Mouse (Mus musculus): ENCODE results near the gene Rpl36a-ps1.
"Not testable (repeated sequence)": the region's sequence is repeated elsewhere in the genome, so short reads cannot be mapped to it uniquely, and the experiment has no call there.

Gene Rpl36a-ps1

GRCm38 (mm10) chr14:98994218-98994617 is at the start of gene Rpl36a-ps1:
Gene Rpl36a-ps1 (minus strand): TSS chr14:98994318.
- DNase-seq (ENCODE audit: low spot score in 2 of 2) = no peak

- DNase-seq (ENCODE audit: low spot score in 2 of 2) = no peak
Observed at GRCm38 (mm10) chr14:99043499-99043898, 49.4 kb upstream of the Rpl36a-ps1 start.

- DNase-seq (ENCODE audit: low spot score in 2 of 2) = no peak
Observed at GRCm38 (mm10) chr14:99041416-99041815, 47.3 kb upstream of the Rpl36a-ps1 start.

GRCm38 (mm10) chr14:99039308-99039707 is 45.2 kb upstream of the Rpl36a-ps1 start:
- DNase-seq (ENCODE audit: low spot score in 2 of 2) = not testable (repeated sequence)

- DNase-seq (ENCODE audit: low spot score in 2 of 2) = no peak
Observed at GRCm38 (mm10) chr14:99037703-99038102, 43.6 kb upstream of the Rpl36a-ps1 start.

- no peak for DNase-seq (ENCODE audit: low spot score in 2 of 2)
Observed at GRCm38 (mm10) chr14:99036039-99036438, 41.9 kb upstream of the Rpl36a-ps1 start.

GRCm38 (mm10) chr14:99034851-99035250 is 40.7 kb upstream of the Rpl36a-ps1 start:
- DNase-seq (ENCODE audit: low spot score in 2 of 2) = not testable (repeated sequence)

- no peak for DNase-seq (ENCODE audit: low spot score in 2 of 2)
Observed at GRCm38 (mm10) chr14:99032596-99032995, 38.5 kb upstream of the Rpl36a-ps1 start.

GRCm38 (mm10) chr14:99031337-99031873 is 37.3 kb upstream of the Rpl36a-ps1 start:
- DNase-seq (ENCODE audit: low spot score in 2 of 2) = no peak

- DNase-seq (ENCODE audit: low spot score in 2 of 2) = no peak
Observed at GRCm38 (mm10) chr14:99029987-99030386, 35.9 kb upstream of the Rpl36a-ps1 start.

GRCm38 (mm10) chr14:99022346-99023086 is 28.4 kb upstream of the Rpl36a-ps1 start:
- no peak for DNase-seq (ENCODE audit: low spot score in 2 of 2)

- DNase-seq (ENCODE audit: low spot score in 2 of 2) = no peak
Observed at GRCm38 (mm10) chr14:99019136-99019808, 25.2 kb upstream of the Rpl36a-ps1 start.

GRCm38 (mm10) chr14:99018691-99019090 is 24.6 kb upstream of the Rpl36a-ps1 start:
- DNase-seq (ENCODE audit: low spot score in 2 of 2) = no peak

- DNase-seq (ENCODE audit: low spot score in 2 of 2) = no peak
Observed at GRCm38 (mm10) chr14:99010920-99011313, 16.8 kb upstream of the Rpl36a-ps1 start.

GRCm38 (mm10) chr14:99010224-99010919 is 16.3 kb upstream of the Rpl36a-ps1 start:
- no peak for DNase-seq (ENCODE audit: low spot score in 2 of 2)

GRCm38 (mm10) chr14:98992482-98992881 is 1.6 kb downstream of the Rpl36a-ps1 start:
- DNase-seq (ENCODE audit: low spot score in 2 of 2) = no peak

GRCm38 (mm10) chr14:98990636-98991035 is 3.5 kb downstream of the Rpl36a-ps1 start:
- no peak for DNase-seq (ENCODE audit: low spot score in 2 of 2)

- DNase-seq (ENCODE audit: low spot score in 2 of 2) = no peak
Observed at GRCm38 (mm10) chr14:98989818-98990217, 4.3 kb downstream of the Rpl36a-ps1 start.

GRCm38 (mm10) chr14:98971921-98972320 is 22.2 kb downstream of the Rpl36a-ps1 start:
- DNase-seq (ENCODE audit: low spot score in 2 of 2) = no peak

- no peak for DNase-seq (ENCODE audit: low spot score in 2 of 2)
Observed at GRCm38 (mm10) chr14:98958978-98959658, 35.0 kb downstream of the Rpl36a-ps1 start.

- no peak for DNase-seq (ENCODE audit: low spot score in 2 of 2)
Observed at GRCm38 (mm10) chr14:98956788-98957187, 37.3 kb downstream of the Rpl36a-ps1 start.

GRCm38 (mm10) chr14:98952441-98952840 is 41.7 kb downstream of the Rpl36a-ps1 start:
- no peak for DNase-seq (ENCODE audit: low spot score in 2 of 2)
